Mouse (Mus musculus): ENCODE measurements around the gene Osbpl2.

The Osbpl2 gene

DNA sequence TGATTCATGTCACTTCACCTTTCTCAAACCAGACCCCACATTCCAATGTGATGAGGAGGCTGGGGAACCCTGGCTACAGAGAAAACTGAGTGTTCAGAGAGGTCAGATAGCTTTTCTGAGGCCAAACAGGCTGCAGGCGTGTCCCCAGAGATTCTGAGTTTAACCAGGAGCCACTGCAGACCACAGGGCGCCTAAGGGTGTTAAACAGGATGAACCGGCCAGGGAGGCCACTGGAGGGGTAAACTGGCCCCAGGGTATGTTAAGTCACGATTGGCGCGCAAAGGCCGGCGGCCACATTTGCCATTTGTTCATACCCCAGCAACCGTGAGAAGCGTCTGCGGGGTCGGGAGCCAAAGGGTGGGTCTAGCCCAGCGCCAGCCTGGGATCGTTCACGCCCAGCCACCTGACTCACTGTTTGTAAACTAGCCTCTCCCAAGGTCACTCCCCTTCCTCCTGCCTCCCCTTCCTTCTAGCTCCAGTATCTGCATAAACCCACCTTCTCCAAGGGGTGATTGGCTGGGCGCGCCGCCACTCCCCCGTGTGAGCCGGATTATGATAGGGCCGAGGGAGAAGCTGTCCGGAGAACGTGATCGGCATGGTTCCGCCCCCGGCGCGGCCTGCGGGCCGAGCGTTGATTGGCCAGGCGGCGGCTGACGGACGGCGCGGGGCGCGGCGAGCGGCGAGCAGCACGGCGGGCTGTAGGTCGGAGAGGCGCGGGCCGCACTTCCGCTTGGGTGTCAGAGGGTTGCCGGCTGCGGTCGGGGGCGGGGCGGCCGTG, at the start of gene Osbpl2:
Gene Osbpl2, plus strand, starts transcription at position 646 of the 778 bp plus-strand sequence.
- peak; percentile 99 for DNase-seq (ENCODE audit: extremely low spot score)

DNA sequence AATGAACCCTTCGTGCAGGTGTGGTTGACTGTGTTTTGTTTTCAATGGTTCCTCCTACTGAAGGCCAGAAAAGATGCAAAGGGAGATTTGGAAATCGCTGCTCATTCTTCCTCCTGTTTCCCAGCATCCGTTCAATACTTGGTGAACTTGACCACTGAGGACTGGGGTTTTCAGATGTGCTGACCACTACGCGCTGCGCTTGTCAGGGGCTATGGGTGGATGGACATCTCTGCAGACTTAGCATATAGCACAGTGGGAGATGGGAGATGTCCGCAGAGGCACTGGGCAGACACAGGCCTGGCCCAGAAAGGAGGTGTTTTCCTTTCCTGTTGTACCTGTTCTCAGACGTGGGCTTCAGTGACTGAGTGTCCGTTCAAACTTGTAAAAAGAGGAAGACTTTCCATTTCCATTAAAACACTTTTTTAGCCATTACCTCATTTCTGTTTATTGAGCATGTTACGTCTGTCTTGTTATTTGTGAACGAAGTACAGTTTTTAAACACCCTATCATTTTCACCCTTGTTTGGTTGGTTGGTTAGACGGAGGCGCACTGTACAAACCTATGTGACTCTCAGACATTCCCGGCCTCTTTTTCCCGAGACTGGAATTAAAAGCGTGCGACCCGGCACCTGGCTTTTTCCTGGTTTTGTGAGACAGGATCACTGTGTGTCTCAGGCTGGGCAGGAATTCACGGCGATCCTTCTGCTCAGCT, 49.2 kb upstream of the Osbpl2 start:
- no peak for DNase-seq (ENCODE audit: extremely low spot score)

DNA sequence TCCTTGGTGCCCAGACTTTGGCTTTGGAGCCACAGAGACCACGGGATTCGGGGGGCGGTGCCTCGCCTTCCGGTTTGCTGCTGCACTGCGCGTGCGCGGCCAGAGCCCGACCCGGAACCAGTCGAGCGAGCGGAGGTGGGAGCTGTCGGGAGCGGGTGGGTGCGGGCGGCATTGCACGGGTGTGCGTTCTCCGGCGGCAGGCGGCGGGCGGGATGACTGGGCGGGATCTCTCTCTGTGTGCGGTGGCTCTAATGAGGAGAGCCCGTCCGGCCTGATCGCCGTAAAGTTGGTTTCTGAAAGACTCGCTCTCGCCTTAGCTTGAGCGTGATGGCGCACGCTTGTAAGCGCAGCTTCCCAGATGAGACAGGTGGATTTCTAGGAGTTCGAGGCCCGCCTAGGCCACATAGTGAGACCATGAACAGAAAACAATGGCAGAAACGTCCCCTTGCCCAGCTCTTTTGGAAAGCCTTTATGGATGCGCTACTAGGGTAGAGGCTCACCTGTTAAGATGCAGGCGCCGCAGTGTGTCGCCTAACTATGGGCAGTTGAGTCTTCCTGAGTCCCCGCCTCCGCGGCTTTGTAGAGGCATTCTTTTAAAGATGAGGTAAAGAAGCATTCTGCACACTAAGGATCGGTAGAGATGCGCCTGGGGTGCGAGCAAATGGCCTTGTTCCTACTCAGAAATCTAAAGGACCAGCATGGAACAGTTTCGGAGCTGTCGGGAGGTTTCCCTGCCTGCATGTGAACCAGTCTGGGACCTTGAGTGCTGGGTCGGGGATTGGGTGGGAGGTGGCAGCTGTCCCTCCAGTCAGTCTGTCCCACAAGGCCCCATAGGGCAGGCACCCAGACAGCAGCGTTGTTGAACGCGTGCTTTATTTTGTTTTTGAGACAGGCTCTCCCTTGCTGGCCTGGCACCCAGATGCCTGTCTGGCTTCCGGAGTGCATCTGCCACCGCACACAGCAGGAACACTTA, 48.3 kb upstream of the Osbpl2 start, which contains the start of gene Mtg2:
Gene Mtg2, plus strand, starts transcription at position 108 of the 973 bp plus-strand sequence.
- DNase-seq (ENCODE audit: extremely low spot score), result peak; percentile 95

DNA sequence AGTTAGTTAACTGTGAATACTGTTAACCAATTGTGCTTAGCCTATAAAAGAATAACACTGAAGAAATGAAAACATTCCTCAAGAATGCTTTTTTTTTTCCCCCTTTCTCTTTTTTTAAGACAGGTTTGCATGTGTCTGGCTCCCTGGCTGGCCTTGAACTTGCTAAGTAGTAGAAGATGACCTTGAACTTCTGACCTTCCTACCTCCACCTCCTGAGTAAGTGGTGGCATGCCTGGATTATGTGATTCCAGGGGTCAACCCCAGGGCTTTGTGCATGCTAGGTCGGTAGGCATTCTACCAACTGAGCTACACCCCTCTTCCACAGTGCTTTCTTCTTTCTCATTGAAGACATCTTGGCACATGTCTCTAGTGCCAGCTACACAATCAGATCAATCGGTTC, 47.4 kb upstream of the Osbpl2 start:
- DNase-seq (ENCODE audit: extremely low spot score), result no peak

DNA sequence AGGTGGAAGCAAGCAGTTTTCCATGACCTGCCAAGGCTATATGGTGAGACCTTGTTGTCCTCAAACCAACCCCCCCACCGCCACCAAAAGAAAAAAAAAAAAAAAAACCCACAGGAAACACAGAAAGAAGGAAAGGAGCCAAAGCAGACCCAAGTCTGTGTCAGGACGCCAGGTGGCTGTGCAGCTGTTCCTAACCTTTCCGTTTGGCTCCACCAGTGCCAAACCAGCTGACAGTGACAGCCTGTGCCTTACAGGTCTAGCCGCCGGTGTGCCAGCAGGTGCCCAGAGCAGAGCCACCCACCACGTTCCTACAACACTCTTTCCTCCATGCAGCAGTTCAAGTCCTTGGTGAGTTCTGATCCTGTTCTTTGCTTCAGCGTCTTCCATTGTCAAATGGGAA, 46.2 kb upstream of the Osbpl2 start:
- DNase-seq (ENCODE audit: extremely low spot score), result no peak

DNA sequence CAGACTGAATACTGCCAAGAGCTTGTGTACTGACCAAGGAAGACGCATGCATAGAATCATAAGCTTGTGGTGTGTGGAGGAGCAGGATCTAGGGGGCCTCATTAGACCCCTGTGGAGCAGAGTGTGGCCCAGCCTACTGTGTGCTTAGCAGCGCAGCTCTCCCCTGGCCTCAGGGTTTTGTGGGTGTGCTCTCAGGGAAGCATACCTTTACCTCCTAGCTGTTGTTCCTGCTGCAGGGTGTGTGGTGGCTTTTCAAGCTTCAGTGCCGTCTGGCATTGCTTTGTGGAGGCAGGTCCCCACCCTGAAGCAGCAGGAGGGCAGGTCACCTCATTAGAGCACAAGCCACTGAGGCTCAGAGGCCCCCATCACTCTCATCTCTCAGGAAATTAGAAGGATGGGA, 41.5 kb upstream of the Osbpl2 start:
- DNase-seq (ENCODE audit: extremely low spot score), result no peak

DNA sequence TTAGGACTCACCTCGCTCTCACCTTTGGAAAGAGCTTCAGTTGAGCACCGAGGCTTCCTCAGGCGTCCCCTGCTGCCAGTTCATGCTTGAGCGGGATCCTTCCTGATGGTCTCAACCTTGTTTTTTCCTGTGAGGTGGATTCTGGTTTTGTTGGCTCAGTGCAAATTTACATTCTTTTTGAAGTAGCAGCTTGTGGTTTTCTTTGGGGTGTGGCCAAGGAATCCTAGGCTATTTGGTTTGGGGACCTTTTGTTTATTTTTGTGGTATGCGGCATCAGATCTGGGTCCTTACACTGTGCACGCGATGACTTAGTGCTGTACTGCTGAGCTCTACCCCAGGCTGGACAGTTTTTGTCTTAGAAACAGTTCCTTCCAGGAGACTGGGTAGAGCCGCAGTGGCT, 38.4 kb upstream of the Osbpl2 start:
- DNase-seq (ENCODE audit: extremely low spot score), result no peak

DNA sequence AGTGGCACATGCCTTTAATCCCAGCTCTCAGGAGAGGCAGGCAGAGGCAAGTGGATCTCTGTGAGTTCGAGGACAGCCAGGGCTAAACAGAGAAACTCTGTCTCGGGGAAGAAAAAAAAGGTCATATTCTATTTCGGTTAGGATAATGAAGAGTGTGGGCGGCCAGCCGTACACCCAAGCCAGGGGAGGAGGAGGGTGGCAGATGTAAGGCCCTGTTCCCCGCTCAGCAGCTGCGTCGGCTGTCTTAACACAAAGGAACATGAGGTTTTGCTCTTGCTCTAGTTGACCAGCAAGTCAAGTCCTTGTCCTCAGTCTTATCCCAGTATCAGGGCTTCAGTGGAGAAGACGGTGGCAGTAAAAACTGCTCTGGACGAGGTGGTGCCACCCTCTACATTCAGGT, 36.0 kb upstream of the Osbpl2 start:
- no peak for DNase-seq (ENCODE audit: extremely low spot score)

DNA sequence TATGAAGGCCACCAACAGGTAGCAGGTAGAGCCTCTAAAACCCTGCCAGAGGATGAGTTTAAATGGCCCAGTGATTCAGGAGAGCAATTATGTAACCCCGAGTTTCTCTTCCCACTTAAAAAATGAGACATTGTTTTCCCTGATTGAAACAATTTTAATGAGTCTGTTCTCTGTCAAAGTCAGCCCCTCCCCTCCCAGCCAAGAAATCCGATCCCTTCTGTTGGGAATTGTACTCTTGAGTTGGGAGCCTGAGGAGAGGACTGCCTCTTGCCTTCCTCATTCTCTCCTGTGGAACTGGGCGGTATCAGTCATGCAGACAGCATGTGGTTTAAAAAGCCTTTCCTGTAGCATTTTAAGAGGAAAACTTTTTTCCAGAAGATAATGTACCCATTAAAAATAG, 34.5 kb upstream of the Osbpl2 start:
- DNase-seq (ENCODE audit: extremely low spot score), result no peak

DNA sequence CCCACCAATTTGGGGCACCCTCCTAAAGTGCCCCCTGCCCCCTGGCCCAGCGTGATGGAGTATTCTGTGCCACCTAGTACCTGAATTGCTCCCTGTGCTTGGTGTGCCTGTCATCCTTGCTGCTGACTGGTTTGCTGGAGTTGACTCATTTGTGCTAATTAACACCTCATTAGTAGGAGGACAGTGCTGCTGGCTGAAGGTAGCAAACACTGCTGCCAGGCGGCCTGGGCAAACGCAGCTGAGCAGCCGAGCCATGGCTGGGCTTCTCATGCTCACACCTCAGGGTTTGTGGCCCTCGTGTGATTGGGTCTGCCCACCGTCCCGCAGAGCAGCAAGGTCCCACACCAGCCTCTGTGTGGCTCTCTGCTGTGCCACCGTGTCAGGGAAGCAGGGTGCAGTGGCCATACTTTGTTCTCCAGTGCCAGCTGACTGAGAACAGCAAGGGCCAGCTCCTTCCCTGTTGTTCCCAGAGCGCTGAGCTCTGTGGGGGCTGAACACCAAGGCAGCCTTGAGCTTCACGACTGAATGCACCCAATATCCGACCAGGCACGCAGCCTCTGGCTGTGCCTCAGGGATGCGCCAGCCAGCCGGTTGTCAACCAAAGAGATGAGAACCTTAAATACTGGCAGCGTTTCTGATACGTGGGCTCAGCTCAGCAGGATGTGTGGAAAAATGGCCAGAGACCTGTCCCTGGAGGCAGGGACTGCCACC, 33.0 kb upstream of the Osbpl2 start:
- DNase-seq (ENCODE audit: extremely low spot score), result no peak

DNA sequence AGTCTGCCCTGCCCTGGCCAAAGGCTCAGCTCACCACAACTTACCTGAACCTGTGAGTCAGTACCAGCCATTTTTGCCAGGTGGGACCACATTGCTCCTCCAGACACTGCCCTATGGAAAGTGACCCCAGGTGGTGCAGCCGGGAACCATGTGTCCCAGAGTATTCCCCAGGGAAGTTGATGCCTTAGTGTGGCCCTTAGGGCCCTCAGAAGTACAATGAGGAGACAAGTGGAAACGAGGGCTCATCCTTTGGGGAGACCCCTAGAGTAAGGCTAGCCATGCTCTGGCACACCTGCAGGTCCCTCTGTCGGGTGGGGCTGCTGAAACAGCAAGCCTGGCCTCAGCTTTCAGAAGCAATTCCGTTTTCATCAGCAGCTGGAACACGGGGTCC, 32.5 kb upstream of the Osbpl2 start:
- no peak for DNase-seq (ENCODE audit: extremely low spot score)

DNA sequence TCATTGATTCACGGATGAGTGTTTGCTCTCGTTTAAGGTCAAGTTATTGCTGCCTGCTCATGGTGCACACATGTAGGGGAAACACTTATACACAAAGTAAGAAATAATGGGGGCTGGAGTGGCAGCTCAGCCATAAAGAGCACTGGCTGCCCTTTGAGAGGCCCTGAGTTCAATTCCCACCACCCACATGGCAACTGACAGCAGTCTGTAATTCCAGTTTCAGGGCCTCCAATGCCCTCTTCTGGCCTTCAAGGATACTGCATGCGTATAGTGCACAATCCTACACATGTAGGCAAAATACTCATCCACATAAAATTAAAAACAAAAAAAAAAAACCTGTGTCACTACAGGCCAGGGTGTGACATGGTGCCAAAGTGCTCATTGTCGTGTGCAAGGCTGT, 31.6 kb upstream of the Osbpl2 start:
- no peak for DNase-seq (ENCODE audit: extremely low spot score)

DNA sequence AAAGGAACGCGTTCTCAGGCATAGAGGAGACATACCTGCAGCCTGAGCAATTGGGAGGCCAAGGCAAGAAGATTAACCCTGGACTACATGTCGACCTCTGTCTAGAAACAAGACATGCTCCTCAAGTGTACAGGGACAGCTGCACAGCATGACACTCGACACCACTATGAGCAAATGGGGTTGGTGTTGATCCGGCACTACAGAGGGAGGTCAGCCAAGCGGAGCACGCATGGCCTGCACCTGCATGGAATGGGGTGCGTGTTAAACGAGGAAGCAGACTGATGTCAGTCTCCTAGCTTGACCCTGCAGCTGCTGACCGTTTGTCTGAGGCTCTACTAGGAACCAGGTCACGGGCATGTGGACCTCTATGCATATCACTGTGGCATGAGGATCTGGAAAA, 28.8 kb upstream of the Osbpl2 start:
- no peak for DNase-seq (ENCODE audit: extremely low spot score)

DNA sequence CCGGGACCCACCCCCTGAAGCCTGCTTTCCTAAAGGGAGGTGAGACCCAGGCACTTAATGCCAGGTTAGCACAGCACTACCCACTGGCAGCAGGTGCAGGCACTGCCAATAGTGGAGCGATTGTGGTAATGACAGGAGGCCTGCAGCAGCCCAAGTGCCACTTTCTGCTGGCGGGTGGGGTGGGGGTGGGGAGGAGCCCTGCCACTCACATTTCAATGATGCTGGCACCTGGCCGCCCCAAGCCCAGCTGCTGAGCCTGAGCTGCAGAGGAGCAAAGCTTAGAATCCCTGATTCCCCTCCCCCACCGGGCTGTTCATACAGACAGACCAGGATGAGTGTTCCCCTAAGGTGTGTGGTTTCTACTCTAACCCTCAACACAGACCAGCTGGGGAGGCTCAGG, 23.4 kb upstream of the Osbpl2 start:
- no peak for DNase-seq (ENCODE audit: extremely low spot score)

DNA sequence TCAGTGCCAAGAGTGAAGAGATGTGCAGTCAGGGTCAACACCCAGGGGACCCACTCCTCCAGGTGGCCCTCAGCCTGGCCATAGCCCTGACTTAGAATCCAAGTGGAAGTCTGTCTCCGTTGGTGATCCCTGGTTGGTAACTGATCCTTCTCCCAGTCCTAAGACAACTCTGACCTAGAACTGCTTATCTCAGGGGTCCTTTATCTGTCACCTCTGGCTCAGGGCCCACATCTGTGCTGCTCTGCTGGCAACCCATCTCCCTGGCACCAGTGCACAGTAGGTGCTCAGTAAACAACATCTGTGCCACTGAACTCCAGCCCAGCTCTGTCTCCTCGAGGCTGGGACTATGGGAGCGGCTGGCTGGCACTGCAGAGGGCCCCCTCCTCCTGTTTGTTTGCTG, 21.5 kb upstream of the Osbpl2 start:
- DNase-seq (ENCODE audit: extremely low spot score), result no peak

DNA sequence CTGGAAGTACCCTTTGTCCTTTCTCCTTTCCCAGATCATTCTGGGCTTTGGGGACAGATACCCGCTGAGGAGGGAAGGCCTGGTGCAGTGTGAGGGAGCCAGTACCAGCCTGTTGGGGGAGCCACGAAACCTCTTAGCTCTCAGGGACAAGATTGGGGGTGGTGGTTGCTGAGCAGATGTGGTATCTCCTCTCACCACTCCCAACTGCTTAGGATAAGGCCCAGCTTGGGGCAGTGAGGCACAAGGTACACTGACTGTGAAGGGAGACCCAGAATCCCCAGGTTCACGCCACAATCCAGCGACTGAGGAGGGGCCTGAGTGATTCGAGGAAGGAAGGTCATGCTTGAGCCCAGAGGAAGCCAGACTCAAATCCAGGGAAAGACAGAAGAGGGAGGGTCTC, 20.9 kb upstream of the Osbpl2 start:
- no peak for DNase-seq (ENCODE audit: extremely low spot score)

DNA sequence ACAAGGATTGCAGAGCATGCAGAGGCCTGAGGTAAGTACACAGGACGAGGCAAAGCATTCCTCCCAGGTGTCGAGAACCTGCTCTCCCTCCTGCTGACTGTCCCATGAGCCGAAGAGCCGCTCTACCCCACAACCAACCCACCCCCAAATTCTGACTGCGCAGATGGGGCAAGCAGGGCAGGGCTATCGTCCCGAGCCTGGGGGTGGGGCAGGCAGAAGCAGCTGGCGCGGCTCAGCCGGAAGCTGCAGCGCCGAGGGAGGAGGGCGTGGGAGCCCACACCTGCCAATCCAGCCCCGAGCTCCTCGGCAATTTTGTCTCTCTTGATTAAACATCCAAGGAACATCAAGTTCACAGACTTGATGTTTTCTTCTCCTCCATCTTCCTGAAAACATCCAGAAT, 19.6 kb upstream of the Osbpl2 start:
- DNase-seq (ENCODE audit: extremely low spot score), result no peak

DNA sequence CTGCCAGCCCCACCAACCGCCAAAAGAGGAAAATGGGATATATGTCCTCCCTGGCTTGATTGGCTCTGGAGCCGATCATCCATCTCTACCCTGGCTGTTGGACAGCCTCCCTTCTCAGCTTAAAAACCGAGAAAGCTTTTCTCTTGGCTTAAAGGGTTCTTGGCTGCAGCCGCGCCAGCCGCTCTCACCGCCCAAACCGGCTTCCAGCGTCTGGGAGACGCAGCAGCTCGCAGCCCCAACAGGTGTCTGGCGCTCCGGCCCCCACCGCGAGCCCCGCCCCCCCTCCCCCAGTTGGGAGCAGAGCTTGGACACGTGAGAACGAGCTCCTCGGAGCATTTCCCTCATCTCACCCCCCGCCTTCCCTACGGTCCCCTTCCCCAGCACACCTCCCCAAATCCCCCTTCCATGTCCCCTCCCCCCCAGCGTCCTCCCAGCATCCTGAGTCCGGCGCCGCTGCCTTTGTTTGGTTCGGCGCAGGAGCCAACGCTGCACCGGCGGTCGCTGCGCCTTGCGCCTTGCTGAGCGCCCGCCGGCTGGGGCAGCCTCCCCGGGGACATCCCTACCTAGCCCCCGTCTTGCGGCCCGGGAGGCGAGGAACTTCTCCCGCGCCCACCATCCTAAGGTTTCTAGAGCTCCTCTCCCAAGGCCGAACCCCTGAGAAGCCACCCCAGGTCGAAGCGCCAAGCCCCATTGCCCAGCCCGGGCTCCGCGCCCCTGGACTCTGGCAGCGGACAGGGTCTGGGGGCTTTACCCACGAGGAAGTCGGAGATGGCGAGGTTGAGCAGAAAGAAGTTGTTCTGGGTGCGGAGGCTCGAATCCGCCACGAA, 15.7 kb upstream of the Osbpl2 start:
- peak; percentile 15 for DNase-seq (ENCODE audit: extremely low spot score)

DNA sequence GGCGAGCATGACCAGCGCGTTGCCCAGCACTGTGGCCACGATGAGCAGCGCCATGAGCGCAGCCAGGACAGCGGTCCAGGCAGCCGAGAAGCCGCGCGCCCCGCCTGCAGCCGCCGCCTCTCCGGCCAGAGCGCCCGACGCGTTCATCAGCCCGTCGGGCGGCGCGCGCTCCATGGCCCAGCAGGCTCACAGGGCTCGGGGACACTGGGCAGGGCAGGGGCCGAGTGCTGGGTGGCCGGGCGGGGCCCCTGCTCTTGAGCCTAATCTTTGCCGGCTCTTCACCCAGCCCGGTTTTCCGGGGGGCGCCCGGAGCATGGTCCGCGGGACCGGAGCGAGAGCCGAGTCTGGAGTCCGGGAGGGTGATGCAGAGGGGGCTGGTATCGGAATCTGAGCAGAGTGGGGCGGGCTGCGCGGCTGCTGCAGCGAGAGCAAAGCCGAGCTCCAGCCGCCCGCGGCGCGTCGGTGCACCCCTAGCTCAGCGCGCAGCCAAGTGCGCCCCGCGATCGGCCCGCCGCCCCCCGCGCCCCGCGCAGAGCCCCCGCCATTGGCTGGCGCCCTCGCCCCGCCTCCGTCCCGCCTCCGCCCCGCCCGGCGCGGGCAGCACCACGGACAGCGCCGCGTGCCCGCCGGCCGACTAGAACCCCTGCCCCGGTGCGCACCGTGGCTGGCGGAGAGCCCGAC, 15.0 kb upstream of the Osbpl2 start, which contains the start of gene Hrh3:
Gene Hrh3, minus strand, starts transcription at position 511 of the 681 bp plus-strand sequence.
- peak; percentile 88 for DNase-seq (ENCODE audit: extremely low spot score)

Data from embryo, embryonic 9.5 days (tissue).